Mouse (Mus musculus) embryonic facial prominence, embryonic 14.5 days (tissue): ENCODE measurements around the gene Jade1. TPM values are rescaled to one million over a fixed set of nuclear protein-coding genes. Genes with fewer than 3 reads are reported as not detected.
A peak's percentile ranks its signal among the peaks of the same experiment; 100 is the strongest.

Experiments
- ATAC-seq: fragments of 200-750 bp; cut with Nextera tagmentation; 2 replicates; pipeline ENCODE4 v1.8.0; 2017; ENCODE audit warnings: low read depth, moderate number of reproducible peaks, moderate TSS enrichment
- DNase-seq: peaks from one replicate; pipeline ENCODE4 v3.0.0-alpha.2; 2015; ENCODE audit warnings: low spot score
- H3K27ac ChIP-seq: fragments of 300-500 bp; sonication (generic); replicated peaks from 2 replicates; pipeline ENCODE4 v1.5.1; 2014; ENCODE audit warnings: low read depth, mild to moderate bottlenecking, low read length, moderate library complexity
- H3K27me3 ChIP-seq: fragments of 300-500 bp; sonication (generic); replicated peaks from 2 replicates; pipeline ENCODE4 v1.6.1; 2014; ENCODE audit warnings: low read length; ENCODE audit not compliant: control insufficient read depth, insufficient read depth
- H3K36me3 ChIP-seq: fragments of 300-500 bp; sonication (generic); 2 replicates; pipeline ENCODE4 v1.6.1; 2014; ENCODE audit warnings: low read length, mixed read lengths; ENCODE audit not compliant: control insufficient read depth, insufficient read depth
- H3K4me1 ChIP-seq: fragments of 300-500 bp; sonication (generic); 2 replicates; pipeline ENCODE4 v1.6.1; 2014; ENCODE audit warnings: antibody characterized with exemption, low read length; ENCODE audit not compliant: control insufficient read depth, insufficient read depth
- H3K4me2 ChIP-seq: fragments of 300-500 bp; sonication (generic); 2 replicates; pipeline ENCODE4 v1.6.1; 2014; ENCODE audit warnings: low read depth, mild to moderate bottlenecking, low read length, moderate library complexity, mixed read lengths
- H3K4me3 ChIP-seq: fragments of 300-500 bp; sonication (generic); 2 replicates; pipeline ENCODE4 v1.5.1; 2014; ENCODE audit warnings: low read depth, mild to moderate bottlenecking, low read length
- H3K9ac ChIP-seq: fragments of 300-500 bp; sonication (generic); 2 replicates; pipeline ENCODE4 v1.6.1; 2014; ENCODE audit warnings: low read depth, mild to moderate bottlenecking, low read length, moderate library complexity, mixed read lengths
- H3K9me3 ChIP-seq: fragments of 300-500 bp; sonication (generic); 2 replicates; pipeline ENCODE4 v1.6.1; 2016; ENCODE audit warnings: low read length; ENCODE audit not compliant: control insufficient read depth
- WGBS: fragments of 180-500 bp; shearing (Covaris S2); extraction: QIAGEN DNeasy Blood & Tissue Kit; methylation state at CpG from one replicate; pipeline ENCODE4 v1.1.7; 2014; 5-methylcytosine and 5-hydroxymethylcytosine counted together
- polyA plus RNA-seq: library from polyadenylated mRNA; unstranded; fragments of >200 nt; fragmentation: Nextera tagmentation; extraction: Ambion mirVana; gene quantifications from 2 replicates; pipeline ENCODE4 v1.2.1, GENCODE M21; 2014

Jade1 gene
- polyA plus RNA-seq, 1 experiment from 2014 or later = 16.1 TPM

GRCm38 (mm10) chr3:41586330-41586729 lies 30.8 kb downstream of the Jade1 start:
- no peak overlapping the region for H3K4me2 ChIP-seq
- H3K36me3 ChIP-seq = no peaks in the 10 kb centered on the region
- H3K27ac ChIP-seq = no peak overlapping the region
- no peak for DNase-seq
- no peaks in the 10 kb centered on the region for H3K27me3 ChIP-seq
- no peak for ATAC-seq
- no peak overlapping the region for H3K9ac ChIP-seq
- no peaks in the 10 kb centered on the region for H3K9me3 ChIP-seq
- H3K4me1 ChIP-seq = peaks cover 19% of the 10 kb centered on the region
- WGBS = 60% methylated on average over 6 of the region's 6 CpGs
- H3K4me3 ChIP-seq = no peak overlapping the region

GRCm38 (mm10) chr3:41586917-41587316 lies 31.4 kb downstream of the Jade1 start:
- H3K27me3 ChIP-seq = no peaks in the 10 kb centered on the region
- ATAC-seq (no peak), DNase-seq (no peak)
- peaks cover 19% of the 10 kb centered on the region for H3K4me1 ChIP-seq
- H3K36me3 ChIP-seq = no peaks in the 10 kb centered on the region
- WGBS = 77% methylated on average over 7 of the region's 7 CpGs
- H3K9ac ChIP-seq = no peak overlapping the region
- H3K4me2 ChIP-seq = no peak overlapping the region
- no peak overlapping the region for H3K4me3 ChIP-seq
- no peaks in the 10 kb centered on the region for H3K9me3 ChIP-seq
- H3K27ac ChIP-seq = no peak overlapping the region

GRCm38 (mm10) chr3:41587588-41587987 lies 32.1 kb downstream of the Jade1 start:
- no peak overlapping the region for H3K9ac ChIP-seq
- DNase-seq (peak; percentile 11), ATAC-seq (no peak)
- no peak overlapping the region for H3K27ac ChIP-seq
- peaks cover 19% of the 10 kb centered on the region for H3K4me1 ChIP-seq
- no peaks in the 10 kb centered on the region for H3K9me3 ChIP-seq
- H3K4me2 ChIP-seq = no peak overlapping the region
- 0 out of 2 replicates have a peak, but pooled peaks cover 6% of the 10 kb centered on the region for H3K36me3 ChIP-seq
- no peak overlapping the region for H3K4me3 ChIP-seq
- WGBS = 46% methylated on average over 6 of the region's 6 CpGs
- no peaks in the 10 kb centered on the region for H3K27me3 ChIP-seq

- H3K27ac ChIP-seq = no peak overlapping the region
- peaks cover 19% of the 10 kb centered on the region for H3K4me1 ChIP-seq
- no peak for ATAC-seq
- H3K4me2 ChIP-seq = no peak overlapping the region
- H3K9me3 ChIP-seq = no peaks in the 10 kb centered on the region
- H3K36me3 ChIP-seq = peaks cover 6% of the 10 kb centered on the region; the same call in 1 of the 2 replicates
- H3K27me3 ChIP-seq = no peaks in the 10 kb centered on the region
- H3K9ac ChIP-seq = no peak overlapping the region
- WGBS = 82% methylated on average over 8 of the region's 8 CpGs
- no peak overlapping the region for H3K4me3 ChIP-seq
- no peak for DNase-seq
Observed at GRCm38 (mm10) chr3:41588495-41588894, 33.0 kb downstream of the Jade1 start.

GRCm38 (mm10) chr3:41589246-41589914 lies 33.8 kb downstream of the Jade1 start:
- Histone ChIP-seq H3K27me3 (no peaks in the 10 kb centered on the region), H3K4me3 (no peak overlapping the region), H3K9me3 (no peaks in the 10 kb centered on the region), H3K9ac (no peak overlapping the region), H3K4me1 (peaks cover 19% of the 10 kb centered on the region), H3K36me3 (peaks cover 15% of the 10 kb centered on the region), H3K4me2 (0 out of 2 replicates have a peak overlapping the region, but pooled peaks have one; percentile 10), H3K27ac (no peak overlapping the region)
- DNase-seq = peak; percentile 80
- WGBS = 60% methylated on average over 19 of the region's 19 CpGs
- ATAC-seq = 0 out of 2 replicates have a peak, but pooled peaks have one; percentile 10

- no peak for ATAC-seq
- 92% methylated on average over 4 of the region's 4 CpGs for WGBS
- H3K27me3 ChIP-seq = no peaks in the 10 kb centered on the region
- H3K9me3 ChIP-seq = no peaks in the 10 kb centered on the region
- no peak overlapping the region for H3K27ac ChIP-seq
- no peak overlapping the region for H3K9ac ChIP-seq
- no peak overlapping the region for H3K4me2 ChIP-seq
- DNase-seq = no peak
- H3K4me3 ChIP-seq = no peak overlapping the region
- H3K4me1 ChIP-seq = peaks cover 19% of the 10 kb centered on the region
- H3K36me3 ChIP-seq = peaks cover 16% of the 10 kb centered on the region
Observed at GRCm38 (mm10) chr3:41589988-41590387, 34.5 kb downstream of the Jade1 start.

GRCm38 (mm10) chr3:41590695-41591559 lies 35.4 kb downstream of the Jade1 start:
- no peak overlapping the region for H3K9ac ChIP-seq
- peak; percentile 6 for DNase-seq
- H3K4me2 ChIP-seq = no peak overlapping the region
- H3K27me3 ChIP-seq = no peaks in the 10 kb centered on the region
- peaks cover 16% of the 10 kb centered on the region for H3K36me3 ChIP-seq
- peaks cover 19% of the 10 kb centered on the region for H3K4me1 ChIP-seq
- no peak for ATAC-seq
- H3K9me3 ChIP-seq = no peaks in the 10 kb centered on the region
- WGBS = 81% methylated on average over 20 of the region's 20 CpGs
- H3K4me3 ChIP-seq = no peak overlapping the region
- H3K27ac ChIP-seq = no peak overlapping the region

- Histone ChIP-seq H3K27ac (no peak overlapping the region), H3K9me3 (no peaks in the 10 kb centered on the region), H3K27me3 (no peaks in the 10 kb centered on the region), H3K4me1 (peaks cover 19% of the 10 kb centered on the region), H3K4me3 (no peak overlapping the region), H3K9ac (no peak overlapping the region), H3K4me2 (no peak overlapping the region), H3K36me3 (peaks cover 22% of the 10 kb centered on the region)
- ATAC-seq (no peak), DNase-seq (no peak)
- WGBS = 89% methylated on average over 14 of the region's 14 CpGs
Observed at GRCm38 (mm10) chr3:41591651-41592170, 36.2 kb downstream of the Jade1 start.
